Mouse (Mus musculus): Measurements from ENCODE around the gene Dcun1d3. TPM values are rescaled to one million over a fixed set of nuclear protein-coding genes. Genes with fewer than 3 reads are reported as not detected.

The Dcun1d3 gene
- polyA plus RNA-seq, 1 experiment from 2014 or later, result 6.5 TPM

- ATAC-seq (replicated peaks; ENCODE audit: extremely low read depth, insufficient read depth, low FRiP score), result no peak
- Histone ChIP-seq H3K27ac (ENCODE audit: low read length) (no peak overlapping the region), H3K36me3 (ENCODE audit: control insufficient read depth, insufficient read depth) (no peaks in the 10 kb centered on the region), H3K9me3 (replicated peaks; ENCODE audit: control insufficient read depth, low read length) (no peaks in the 10 kb centered on the region), H3K4me3 (ENCODE audit: low read length) (no peak overlapping the region), H3K4me2 (ENCODE audit: low read depth, low read length) (no peak overlapping the region), H3K4me1 (ENCODE audit: control insufficient read depth, insufficient read depth, low read length) (no peaks in the 10 kb centered on the region), H3K9ac (ENCODE audit: low read length) (no peak overlapping the region), H3K27me3 (ENCODE audit: control insufficient read depth, insufficient read depth, low read length) (no peaks in the 10 kb centered on the region)
- WGBS, result 86% methylated on average over 3 of the region's 3 CpGs
These were observed 10.6 kb upstream of the Dcun1d3 start for GRCm38 (mm10) chr7:119906523-119907215.

- no peak for ATAC-seq (replicated peaks; ENCODE audit: extremely low read depth, insufficient read depth, low FRiP score)
These were observed 3.4 kb upstream of the Dcun1d3 start for GRCm38 (mm10) chr7:119899386-119900057.

GRCm38 (mm10) chr7:119898247-119898856, 2.3 kb upstream of the Dcun1d3 start:
- Histone ChIP-seq H3K9me3 (replicated peaks; ENCODE audit: control insufficient read depth, low read length) (no peaks in the 10 kb centered on the region), H3K36me3 (ENCODE audit: control insufficient read depth, insufficient read depth) (no peaks in the 10 kb centered on the region), H3K4me1 (ENCODE audit: control insufficient read depth, insufficient read depth, low read length) (peaks cover 12% of the 10 kb centered on the region), H3K27me3 (ENCODE audit: control insufficient read depth, insufficient read depth, low read length) (no peaks in the 10 kb centered on the region), H3K9ac (ENCODE audit: low read length) (no peak overlapping the region), H3K4me2 (ENCODE audit: low read depth, low read length) (no peak overlapping the region), H3K27ac (ENCODE audit: low read length) (no peak overlapping the region), H3K4me3 (ENCODE audit: low read length) (no peak overlapping the region)
- WGBS, result 42% methylated on average over 1 of the region's 1 CpGs
- no peak for ATAC-seq (replicated peaks; ENCODE audit: extremely low read depth, insufficient read depth, low FRiP score)

More at GRCm38 (mm10) chr7:119899386-119900057, 3.4 kb upstream of the Dcun1d3 start:
- Histone ChIP-seq H3K4me2 (ENCODE audit: low read depth, low read length) (no peak overlapping the region), H3K36me3 (ENCODE audit: control insufficient read depth, insufficient read depth) (no peaks in the 10 kb centered on the region), H3K27me3 (ENCODE audit: control insufficient read depth, insufficient read depth, low read length) (no peaks in the 10 kb centered on the region), H3K9ac (ENCODE audit: low read length) (no peak overlapping the region), H3K4me1 (ENCODE audit: control insufficient read depth, insufficient read depth, low read length) (peaks cover 8% of the 10 kb centered on the region), H3K4me3 (ENCODE audit: low read length) (no peak overlapping the region), H3K9me3 (replicated peaks; ENCODE audit: control insufficient read depth, low read length) (no peaks in the 10 kb centered on the region), H3K27ac (ENCODE audit: low read length) (no peak overlapping the region)
- WGBS, result 39% methylated on average over 3 of the region's 3 CpGs

- Histone ChIP-seq H3K4me3 (ENCODE audit: low read length) (no peak overlapping the region), H3K9me3 (replicated peaks; ENCODE audit: control insufficient read depth, low read length) (no peaks in the 10 kb centered on the region), H3K4me1 (ENCODE audit: control insufficient read depth, insufficient read depth, low read length) (peaks cover 13% of the 10 kb centered on the region), H3K9ac (ENCODE audit: low read length) (no peak overlapping the region), H3K27ac (ENCODE audit: low read length) (no peak overlapping the region), H3K27me3 (ENCODE audit: control insufficient read depth, insufficient read depth, low read length) (no peaks in the 10 kb centered on the region), H3K36me3 (ENCODE audit: control insufficient read depth, insufficient read depth) (no peaks in the 10 kb centered on the region), H3K4me2 (ENCODE audit: low read depth, low read length) (no peak overlapping the region)
- ATAC-seq (replicated peaks; ENCODE audit: extremely low read depth, insufficient read depth, low FRiP score), result no peak
- 90% methylated on average over 8 of the region's 8 CpGs for WGBS
These were observed 1.5 kb upstream of the Dcun1d3 start for GRCm38 (mm10) chr7:119897521-119898109.

GRCm38 (mm10) chr7:119894818-119895544, 1.1 kb downstream of the Dcun1d3 start:
- WGBS, result under 1% methylated on average over 14 of the region's 15 CpGs
- H3K4me1 ChIP-seq (ENCODE audit: control insufficient read depth, insufficient read depth, low read length), result peaks cover 13% of the 10 kb centered on the region
- H3K9me3 ChIP-seq (replicated peaks; ENCODE audit: control insufficient read depth, low read length), result no peaks in the 10 kb centered on the region
- no peaks in the 10 kb centered on the region for H3K36me3 ChIP-seq (ENCODE audit: control insufficient read depth, insufficient read depth)
- no peaks in the 10 kb centered on the region for H3K27me3 ChIP-seq (ENCODE audit: control insufficient read depth, insufficient read depth, low read length)
- H3K27ac ChIP-seq (ENCODE audit: low read length), result peak overlapping the region; percentile 96
- H3K4me2 ChIP-seq (ENCODE audit: low read depth, low read length), result peak overlapping the region; percentile 72
- ATAC-seq (replicated peaks; ENCODE audit: extremely low read depth, insufficient read depth, low FRiP score), result peak; percentile 17; the same call in 1 of the 2 replicates
- peak overlapping the region; percentile 63 for H3K4me3 ChIP-seq (ENCODE audit: low read length)
- H3K9ac ChIP-seq (ENCODE audit: low read length), result peak overlapping the region; percentile 90

- Histone ChIP-seq H3K36me3 (ENCODE audit: control insufficient read depth, insufficient read depth) (no peaks in the 10 kb centered on the region), H3K9ac (ENCODE audit: low read length) (no peak overlapping the region), H3K27me3 (ENCODE audit: control insufficient read depth, insufficient read depth, low read length) (no peaks in the 10 kb centered on the region), H3K4me1 (ENCODE audit: control insufficient read depth, insufficient read depth, low read length) (peaks cover 15% of the 10 kb centered on the region), H3K9me3 (replicated peaks; ENCODE audit: control insufficient read depth, low read length) (no peaks in the 10 kb centered on the region), H3K27ac (ENCODE audit: low read length) (no peak overlapping the region), H3K4me2 (ENCODE audit: low read depth, low read length) (no peak overlapping the region), H3K4me3 (ENCODE audit: low read length) (no peak overlapping the region)
- no peak for ATAC-seq (replicated peaks; ENCODE audit: extremely low read depth, insufficient read depth, low FRiP score)
- WGBS, result 86% methylated on average over 4 of the region's 4 CpGs
These were observed 3.4 kb downstream of the Dcun1d3 start for GRCm38 (mm10) chr7:119892742-119893141.

- WGBS, result 90% methylated on average over 1 of the region's 1 CpGs
- peaks cover 15% of the 10 kb centered on the region for H3K4me1 ChIP-seq (ENCODE audit: control insufficient read depth, insufficient read depth, low read length)
- ATAC-seq (replicated peaks; ENCODE audit: extremely low read depth, insufficient read depth, low FRiP score), result no peak
- H3K4me3 ChIP-seq (ENCODE audit: low read length), result no peak overlapping the region
- no peak overlapping the region for H3K4me2 ChIP-seq (ENCODE audit: low read depth, low read length)
- H3K9me3 ChIP-seq (replicated peaks; ENCODE audit: control insufficient read depth, low read length), result no peaks in the 10 kb centered on the region
- H3K9ac ChIP-seq (ENCODE audit: low read length), result no peak overlapping the region
- H3K27me3 ChIP-seq (ENCODE audit: control insufficient read depth, insufficient read depth, low read length), result no peaks in the 10 kb centered on the region
- H3K27ac ChIP-seq (ENCODE audit: low read length), result no peak overlapping the region
- H3K36me3 ChIP-seq (ENCODE audit: control insufficient read depth, insufficient read depth), result no peaks in the 10 kb centered on the region
These were observed 3.9 kb downstream of the Dcun1d3 start for GRCm38 (mm10) chr7:119892198-119892597.

- H3K27me3 ChIP-seq (ENCODE audit: control insufficient read depth, insufficient read depth, low read length), result no peaks in the 10 kb centered on the region
- H3K9me3 ChIP-seq (replicated peaks; ENCODE audit: control insufficient read depth, low read length), result no peaks in the 10 kb centered on the region
- no peak overlapping the region for H3K4me2 ChIP-seq (ENCODE audit: low read depth, low read length)
- 63% methylated on average over 4 of the region's 4 CpGs for WGBS
- no peaks in the 10 kb centered on the region; the same call in 1 of the 2 replicates for H3K36me3 ChIP-seq (ENCODE audit: control insufficient read depth, insufficient read depth)
- H3K4me3 ChIP-seq (ENCODE audit: low read length), result no peak overlapping the region
- no peak overlapping the region for H3K27ac ChIP-seq (ENCODE audit: low read length)
- no peak for ATAC-seq (replicated peaks; ENCODE audit: extremely low read depth, insufficient read depth, low FRiP score)
- no peak overlapping the region for H3K9ac ChIP-seq (ENCODE audit: low read length)
- peaks cover 5% of the 10 kb centered on the region; the same call in 1 of the 2 replicates for H3K4me1 ChIP-seq (ENCODE audit: control insufficient read depth, insufficient read depth, low read length)
These were observed 8.2 kb downstream of the Dcun1d3 start for GRCm38 (mm10) chr7:119887887-119888286.
